Mouse (Mus musculus) T-helper 17 cell (primary cell): ENCODE measurements around the gene Dst.

Source experiments
- in situ Hi-C, 2 experiments: fragments of 300-600 bp; cut with MboI, MseI; formaldehyde crosslinking; loops; 1 replicate in 1 of 2; 2 replicates in 1 of 2; pipeline ENCODE4 v1.15.1; 2025; ENCODE audit warnings: high pct_unique_total_duplicates in 2 of 2

Dst gene

DNA sequence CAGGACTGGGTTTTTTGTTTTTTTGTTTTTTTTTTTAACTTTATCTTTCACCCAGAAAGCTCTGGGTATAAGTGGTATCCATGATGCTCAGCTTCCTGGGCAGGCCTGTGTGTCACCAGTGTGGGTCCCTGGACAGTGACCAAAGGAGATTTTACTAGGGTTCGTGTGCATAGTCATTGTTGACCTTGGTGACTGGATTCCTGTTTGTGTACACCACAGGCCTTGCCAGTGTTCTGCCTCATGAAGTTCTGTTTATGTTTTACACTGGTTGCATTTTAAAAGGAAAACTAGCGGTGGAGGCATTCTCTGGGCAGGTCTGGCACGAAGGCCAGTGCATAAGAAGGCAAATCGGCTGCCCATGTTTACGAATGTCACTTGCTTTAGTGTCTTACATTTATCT is 215.3 kb downstream of the Dst start:
- in situ Hi-C loops = no loop called here

DNA sequence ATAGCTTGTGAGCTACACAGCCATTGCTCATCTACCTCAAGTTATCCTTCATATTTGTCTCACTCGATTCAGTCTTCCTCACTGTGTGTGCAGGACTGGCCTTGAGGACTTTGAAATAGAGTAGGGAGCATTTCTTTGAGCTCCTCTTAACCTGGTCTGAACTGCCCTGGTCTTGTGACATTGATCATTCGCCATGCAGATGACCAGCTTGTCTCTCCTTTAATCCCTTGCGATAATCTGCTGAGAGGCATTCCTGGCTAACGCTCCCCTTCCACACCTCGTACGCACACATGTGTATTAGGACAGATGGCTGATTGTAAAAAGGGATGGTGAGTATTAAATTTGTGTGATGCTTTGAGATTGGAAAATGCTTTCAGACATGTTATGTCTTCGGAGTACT is 216.4 kb downstream of the Dst start:
- in situ Hi-C loops = no loop called here

DNA sequence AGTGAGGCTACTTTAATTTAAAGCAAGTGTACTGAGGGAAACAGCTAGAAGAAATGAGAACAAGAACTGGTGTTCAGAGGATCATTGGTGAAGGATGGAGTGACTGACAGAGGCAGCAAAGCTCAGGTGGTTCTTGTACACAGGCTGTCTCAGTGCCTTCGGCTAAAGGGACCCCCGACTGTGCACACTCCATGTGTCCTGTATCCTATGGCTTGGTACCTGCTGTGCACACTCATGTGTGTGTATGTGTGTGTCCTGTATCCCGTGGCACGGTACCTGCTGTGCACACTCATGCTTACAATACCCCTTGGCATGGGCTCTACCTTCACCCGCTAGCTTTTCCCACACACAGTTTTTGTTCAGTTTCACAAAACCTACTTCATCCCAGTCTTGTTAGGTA is 217.1 kb downstream of the Dst start:
- in situ Hi-C loops = no loop called here

DNA sequence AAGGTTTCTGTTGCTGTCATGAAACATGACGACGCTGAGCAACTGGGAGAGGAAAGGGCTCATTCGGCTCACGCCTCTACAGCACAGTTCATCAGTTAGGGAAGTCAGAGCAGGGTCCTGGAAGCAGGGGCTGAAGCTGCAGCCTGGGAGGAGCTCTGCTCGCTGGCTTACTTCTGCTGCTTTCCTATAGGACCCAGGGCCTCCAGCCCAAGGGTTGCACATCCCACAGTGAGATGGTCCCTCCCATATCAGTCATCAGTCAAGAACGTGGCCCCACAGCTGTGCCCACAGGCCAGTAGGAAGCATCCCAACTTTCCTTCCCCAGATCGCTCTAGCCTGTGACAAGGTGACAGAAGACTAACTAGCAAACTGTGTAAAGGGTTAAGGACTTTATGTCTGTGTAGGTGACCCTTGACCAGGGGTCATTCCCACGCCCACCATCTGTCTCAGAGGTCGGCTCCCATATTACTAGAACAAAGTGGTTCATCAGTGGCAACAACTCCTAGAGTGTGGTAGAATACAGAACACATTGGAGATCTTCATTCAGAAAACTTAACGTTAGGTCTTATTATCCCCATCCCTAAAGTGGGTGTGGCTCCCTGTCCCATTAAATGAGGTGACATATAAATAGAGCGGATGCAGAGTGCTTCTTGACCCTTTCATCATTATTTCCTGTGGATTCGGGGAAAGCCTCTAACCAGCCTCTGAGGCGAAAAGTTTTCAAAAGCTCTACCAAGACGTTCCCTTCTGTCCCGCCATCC is 219.9 kb downstream of the Dst start:
- in situ Hi-C loops = no loop called here

DNA sequence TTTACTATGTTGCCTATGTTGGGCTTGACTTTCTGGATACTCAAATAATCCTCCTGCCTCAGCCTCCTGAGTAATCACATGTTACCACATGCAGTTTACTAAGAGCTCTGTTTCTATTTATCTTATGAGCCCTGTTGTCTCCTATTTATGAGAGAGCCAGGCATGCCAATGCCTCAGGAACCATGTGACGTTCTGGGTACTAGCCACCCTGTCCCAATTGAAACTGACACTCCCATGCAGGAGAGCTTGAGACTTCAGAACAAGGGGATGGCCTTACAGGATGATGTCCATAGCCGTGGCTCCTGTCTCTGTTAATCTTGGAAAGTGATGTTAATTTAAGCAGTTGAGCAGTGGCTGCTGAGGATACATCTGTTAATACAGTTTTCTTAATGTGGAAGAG is 220.8 kb downstream of the Dst start:
- in situ Hi-C loops = no loop called here

DNA sequence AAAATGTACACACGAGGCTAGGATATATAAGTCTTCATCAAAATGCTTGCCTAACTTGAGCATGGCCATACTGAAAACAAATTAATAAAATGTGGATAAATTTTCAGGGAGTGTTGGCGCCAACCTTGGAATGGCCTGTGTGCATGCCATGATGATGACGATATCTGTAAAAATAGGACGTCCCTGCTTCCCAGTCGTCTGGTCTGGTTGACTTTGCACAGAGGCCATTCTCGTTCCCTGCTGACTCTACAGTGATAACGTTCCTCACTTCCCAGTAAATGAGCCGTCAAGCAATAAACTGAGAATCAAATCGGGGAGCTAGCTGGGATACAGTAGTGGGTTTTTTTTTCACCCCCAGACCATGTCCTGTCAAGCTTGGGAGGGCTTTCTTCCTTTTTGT is 221.7 kb downstream of the Dst start:
- in situ Hi-C loops = no loop called here

DNA sequence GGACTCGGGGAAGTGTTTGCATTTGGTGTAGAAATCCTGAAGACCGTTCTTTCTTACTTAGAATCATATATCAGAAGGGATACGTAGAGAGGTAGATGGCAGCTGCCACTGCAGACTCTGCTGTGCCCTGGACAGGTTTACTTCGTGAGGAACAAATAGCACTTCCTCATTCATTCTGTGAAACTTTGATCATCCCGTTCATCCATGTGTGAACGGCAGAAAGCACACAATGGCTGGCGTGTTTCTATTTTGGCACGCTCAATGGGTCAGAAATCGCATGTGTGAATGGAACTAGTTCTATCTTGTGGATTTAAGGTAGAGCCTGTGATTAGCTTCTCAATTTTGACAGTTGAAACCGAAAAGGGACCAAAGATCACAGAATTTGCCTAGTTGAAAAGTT is 222.8 kb downstream of the Dst start:
- in situ Hi-C loops = no loop called here

DNA sequence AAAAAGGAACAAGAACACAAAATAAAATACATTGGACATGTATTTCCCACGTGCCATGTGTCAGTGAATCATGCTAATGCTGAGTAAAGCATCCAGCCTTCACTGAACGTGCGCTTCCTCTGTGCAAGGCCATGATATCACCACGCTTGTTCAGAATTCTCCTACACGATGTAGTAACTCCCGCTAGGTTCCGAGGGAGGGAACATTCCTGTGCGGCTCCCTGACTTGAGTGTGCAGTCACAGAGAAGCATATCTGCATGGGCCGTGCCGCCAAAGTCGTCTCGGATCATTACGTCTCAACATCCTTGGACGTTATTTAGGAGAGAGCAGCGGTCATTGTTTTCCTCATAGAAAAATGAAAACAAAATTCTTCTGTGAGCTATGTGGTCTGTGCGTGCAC is 224.8 kb downstream of the Dst start:
- in situ Hi-C loops = no loop called here

DNA sequence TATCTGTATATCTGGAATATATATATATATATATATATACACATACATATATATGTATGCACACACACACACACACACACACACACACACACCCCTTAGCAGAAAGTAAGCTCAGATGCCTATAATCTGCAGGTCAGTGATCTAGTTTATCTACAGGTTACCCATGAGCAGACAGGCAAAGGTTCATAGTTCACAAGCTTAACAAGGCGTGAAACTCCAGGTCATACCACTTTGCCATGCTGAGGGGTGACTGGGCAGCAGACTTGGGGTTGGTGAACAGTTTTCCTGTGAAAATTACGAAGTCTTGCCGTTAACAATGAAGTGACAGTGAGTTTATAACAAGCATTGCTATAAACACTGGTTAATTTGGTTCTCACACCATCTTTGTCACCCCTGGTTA is 227.5 kb downstream of the Dst start:
- in situ Hi-C loops = no loop called here

DNA sequence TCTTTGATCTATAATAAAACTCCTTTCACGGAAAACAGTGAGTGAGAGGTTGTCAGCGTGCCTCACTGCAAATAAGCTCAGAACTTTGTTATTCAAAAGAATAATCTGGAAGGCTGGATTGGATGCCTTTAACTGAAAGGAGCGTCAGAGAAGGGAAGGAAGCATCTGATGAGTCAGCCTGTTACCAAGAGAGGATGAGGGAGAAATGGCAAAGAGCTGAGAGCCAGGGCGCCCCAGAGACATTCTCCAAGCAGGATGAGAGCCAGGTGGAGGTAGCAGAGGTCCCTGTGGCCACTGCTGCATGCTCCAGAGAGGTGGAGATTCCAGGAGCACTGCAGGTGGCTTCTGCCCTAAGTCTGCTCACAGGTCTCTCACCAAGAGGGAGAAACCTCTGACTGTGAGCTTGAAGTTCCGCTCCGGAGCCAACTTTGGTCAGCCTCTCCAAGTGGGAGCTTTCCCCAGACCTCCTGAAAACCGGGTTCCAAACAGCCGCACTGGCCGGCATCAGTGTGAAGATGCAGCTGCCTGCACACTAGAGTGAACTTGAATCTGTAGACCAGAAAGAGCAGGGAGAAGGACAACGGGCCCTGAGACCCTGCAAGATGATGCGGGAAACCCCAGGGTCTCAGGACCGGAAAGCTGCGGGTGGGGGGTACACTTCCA is 231.3 kb downstream of the Dst start:
- in situ Hi-C loops = no loop called here

DNA sequence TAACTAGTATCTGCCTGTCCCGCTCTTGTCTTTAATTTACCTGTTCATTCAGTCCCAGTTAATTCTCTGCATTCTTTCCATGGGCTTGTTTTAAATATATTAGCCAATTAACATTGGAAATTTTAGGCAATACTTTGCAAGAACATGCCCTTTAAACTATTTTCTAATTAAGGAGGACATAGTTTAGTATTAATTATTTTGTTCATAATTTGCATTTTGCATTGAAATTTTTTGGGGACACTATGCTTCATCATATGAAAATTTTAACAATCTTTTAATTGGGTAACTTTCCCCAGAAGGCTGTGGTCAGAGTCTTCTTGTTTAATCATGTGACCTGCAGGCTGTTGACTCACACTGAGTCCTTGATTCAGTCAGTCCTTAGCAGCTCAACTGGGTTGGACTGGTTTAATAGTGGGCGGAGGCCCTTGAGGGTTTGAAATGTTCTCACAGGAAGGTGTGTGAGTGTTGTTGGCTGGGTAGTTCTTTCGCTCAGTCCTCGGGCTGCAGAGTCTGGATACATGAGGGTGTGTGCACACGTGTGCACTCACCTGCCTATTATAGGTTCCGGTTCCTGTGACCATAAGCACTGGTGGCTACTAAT is 231.9 kb downstream of the Dst start:
- in situ Hi-C loops = no loop called here

DNA sequence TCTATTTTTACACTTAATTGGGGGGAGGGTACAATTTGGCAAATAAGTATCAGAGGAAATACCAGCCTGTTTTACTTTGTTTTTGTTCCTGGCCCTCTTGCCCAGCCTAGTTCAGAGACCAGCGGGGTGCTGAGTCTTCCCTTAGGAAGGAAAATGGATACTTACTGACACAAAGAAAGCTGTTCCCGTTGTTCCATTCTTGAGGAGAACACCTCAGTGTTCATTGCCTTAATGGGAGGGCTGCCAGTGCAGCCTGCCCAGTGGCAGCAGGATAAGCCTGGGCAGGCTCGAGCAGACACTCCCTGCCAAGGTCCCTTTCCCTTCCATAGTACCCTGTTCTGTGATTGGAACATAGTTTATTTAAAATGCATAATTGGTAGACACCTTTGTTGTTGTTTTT is 232.7 kb downstream of the Dst start:
- in situ Hi-C loops = no loop called here

DNA sequence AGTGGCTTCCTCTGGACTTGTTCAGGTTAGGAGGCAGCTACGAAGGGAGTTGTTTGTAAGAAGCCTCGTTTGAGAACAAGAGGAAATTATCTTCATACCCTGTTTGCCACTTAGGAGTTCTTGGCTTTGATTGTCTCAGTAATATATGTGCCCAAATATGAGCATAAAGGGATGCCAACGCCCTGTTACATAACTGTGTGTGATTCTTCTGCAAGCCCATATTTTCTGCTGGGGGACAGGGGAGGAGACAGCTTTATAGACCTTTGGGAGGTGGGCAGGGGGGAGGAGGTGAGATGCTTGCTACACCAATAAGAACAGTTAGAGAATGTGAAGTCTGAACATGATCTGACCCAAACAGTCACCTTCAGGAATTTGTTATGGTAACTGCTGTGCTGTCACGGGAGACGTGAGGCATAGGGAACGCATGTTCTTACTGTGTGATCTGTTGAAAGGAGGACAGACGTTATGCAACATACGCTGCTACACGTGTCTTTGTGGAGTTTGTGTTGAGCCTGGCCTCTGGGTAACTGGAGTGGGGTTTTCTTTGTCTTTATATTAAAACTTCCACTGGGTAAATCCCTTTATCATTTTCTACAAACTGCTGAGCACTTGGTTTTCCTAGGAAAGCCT is 235.0 kb downstream of the Dst start:
- in situ Hi-C loops = no loop called here

DNA sequence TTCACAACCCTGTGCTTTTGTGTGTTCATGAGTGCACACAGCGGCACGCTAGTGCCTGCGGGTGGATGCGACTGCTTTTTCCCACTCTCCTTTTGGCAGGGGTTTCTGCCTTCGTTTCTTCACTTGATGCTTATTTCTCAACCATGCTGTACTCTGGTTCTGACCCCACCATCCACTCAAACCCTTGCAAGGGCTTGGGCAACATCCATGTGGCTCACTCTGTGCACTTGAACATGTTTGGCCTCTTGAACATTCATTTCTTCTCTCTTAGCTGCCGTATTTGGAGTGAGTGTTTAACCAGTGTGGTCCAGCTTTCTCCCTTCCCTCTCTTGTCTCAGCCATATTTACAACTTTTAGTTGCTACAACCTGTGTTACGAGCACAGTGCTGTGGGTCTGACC is 236.8 kb downstream of the Dst start:
- in situ Hi-C loops = no loop called here

DNA sequence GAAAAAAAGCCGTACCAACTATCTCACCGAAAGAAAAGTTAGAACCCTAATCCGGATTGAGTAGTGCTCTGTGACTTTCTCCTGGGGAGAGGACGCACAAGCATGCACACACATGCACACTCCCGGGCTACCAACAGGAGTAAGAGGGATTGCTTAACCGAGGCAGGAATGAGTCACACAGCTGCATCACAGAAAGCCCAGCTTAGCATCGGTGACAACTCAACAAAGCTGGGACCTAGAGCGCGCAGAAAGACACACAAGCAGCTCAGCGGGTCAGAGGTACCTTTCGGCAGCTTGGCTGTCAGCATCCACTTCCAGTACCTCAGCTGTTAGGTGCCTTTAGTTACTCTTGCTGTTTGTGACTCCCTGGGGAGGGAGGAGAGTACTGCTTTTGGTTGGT is 240.0 kb downstream of the Dst start:
- in situ Hi-C loops = no loop called here

DNA sequence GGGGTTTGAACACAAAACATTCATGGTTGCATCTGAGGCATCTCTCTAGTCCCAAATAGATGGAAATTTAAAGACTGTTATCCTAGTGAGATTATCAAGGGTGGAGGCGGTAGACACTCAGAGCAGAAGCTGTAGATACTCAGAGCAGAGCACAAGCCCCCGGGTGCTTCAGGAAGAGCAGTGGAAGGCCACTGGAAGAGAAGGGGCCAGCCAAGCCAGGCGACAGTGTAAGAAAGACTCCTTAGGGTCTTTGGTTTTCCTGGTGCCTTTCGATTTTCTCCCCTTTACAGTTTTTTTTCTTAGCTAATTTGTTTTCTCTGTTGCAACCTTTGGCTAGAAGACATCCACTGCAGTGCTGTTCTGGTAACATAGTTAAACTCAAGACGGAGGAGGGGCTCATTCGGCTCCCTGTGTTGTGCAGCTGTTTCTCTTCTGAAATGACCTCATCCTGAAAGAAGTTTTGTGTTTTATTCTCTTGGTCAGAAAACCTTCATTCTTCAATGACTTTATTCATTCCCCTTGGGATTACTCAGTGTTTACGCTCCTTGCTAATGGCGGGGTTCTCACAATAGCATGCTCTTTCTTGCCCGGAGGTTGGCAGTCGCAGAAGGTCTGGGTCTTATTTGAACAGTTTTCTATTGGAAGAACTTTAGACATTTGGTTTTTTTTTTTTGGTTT is 242.5 kb downstream of the Dst start:
- in situ Hi-C loops = no loop called here

DNA sequence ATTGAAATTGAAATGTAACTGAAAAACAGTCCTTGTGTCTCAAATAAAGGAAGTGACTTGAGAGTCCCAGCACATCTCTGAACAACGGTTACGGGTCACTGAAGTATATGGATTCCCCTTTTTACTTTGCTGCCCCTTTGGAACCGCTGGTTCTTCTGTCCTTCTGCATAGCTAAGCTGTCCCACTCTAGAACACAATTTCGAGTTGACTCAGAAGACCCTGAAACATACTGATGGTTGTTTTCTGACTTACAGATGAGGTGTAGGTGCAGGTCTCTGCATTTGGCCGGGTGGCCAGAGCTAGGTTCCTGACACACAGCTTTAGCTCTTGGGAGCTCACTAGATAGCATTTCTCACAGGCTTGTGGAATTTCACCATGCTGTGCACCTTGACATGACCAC is 244.7 kb downstream of the Dst start:
- in situ Hi-C loops = no loop called here

DNA sequence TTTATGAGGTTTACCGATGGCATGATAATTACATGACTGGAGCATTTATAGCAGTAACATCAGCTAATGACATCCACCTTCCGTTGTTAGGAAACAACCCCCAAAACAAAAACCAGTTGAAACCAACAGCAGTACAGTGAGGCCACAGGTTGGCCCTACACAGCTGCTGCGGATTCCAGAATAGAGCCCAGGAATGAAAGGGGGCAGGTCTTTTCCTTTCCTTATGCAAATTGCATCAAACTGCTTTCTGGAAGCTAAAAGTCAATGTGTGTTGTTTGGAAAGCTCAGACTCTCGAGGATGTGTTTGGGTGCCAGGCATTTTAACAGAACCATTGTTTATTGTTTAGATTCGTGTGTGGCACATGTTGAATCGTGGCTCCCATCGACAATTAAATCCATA is 248.0 kb downstream of the Dst start:
- in situ Hi-C loops = no loop called here

DNA sequence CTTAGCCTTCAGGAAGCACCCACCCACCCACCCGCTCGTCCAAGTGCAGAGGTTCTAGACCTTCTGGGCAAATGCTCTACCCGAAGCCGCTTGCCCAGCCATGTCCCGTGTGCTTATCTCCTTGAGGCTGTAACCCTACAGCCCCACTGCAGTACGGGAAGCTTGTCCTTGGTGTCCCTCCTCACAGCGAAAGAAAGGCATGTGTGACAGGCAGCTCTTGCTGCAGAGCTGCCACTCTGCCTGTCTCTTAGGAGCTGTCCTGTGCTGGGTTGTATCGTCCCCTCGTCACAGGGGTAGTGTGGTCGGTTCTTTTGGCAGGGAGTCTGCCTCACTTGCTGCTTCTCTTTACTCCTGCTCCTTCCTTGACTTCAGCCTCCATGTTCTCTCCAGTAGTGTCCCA is 249.7 kb downstream of the Dst start:
- in situ Hi-C loops = no loop called here

DNA sequence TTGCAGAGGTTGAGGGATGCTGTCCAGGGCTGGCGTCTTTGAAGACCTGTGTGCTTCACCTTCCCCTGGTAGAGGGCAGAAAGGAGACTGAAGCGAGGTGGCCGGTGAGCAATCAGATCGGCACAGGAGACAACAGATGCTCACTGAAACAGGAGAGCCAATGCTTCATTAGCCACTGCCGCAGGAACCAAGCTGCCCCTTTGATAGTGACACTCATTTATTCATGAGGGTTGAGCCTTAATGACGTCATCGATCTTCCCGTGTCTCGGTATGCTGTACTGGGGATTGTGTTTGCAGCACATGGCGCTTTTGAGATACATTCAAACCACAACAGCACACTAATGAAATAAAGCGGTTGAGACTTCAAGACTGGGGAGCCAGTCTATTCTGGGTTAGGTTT is 250.8 kb downstream of the Dst start:
- in situ Hi-C loops = no loop called here

DNA sequence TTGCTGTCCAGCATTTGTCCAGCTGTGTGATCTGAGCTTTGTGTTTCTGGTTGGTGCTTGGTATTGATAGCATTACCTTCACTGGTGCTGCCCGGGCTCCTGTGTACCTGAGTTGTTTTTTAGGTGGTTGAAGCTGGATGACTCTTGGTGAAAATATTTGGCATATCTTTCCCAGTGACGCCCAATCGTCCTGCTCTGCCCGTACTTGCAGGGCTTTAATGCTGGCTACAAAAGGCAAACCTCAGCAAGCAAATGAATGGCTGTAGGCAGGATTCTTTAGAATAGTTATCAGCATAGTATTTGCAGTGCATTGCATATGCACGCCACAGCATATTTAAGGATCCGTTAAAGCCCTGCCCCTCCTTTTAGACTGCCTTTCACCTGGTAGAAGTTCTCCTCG is 251.9 kb downstream of the Dst start:
- in situ Hi-C loops = no loop called here

DNA sequence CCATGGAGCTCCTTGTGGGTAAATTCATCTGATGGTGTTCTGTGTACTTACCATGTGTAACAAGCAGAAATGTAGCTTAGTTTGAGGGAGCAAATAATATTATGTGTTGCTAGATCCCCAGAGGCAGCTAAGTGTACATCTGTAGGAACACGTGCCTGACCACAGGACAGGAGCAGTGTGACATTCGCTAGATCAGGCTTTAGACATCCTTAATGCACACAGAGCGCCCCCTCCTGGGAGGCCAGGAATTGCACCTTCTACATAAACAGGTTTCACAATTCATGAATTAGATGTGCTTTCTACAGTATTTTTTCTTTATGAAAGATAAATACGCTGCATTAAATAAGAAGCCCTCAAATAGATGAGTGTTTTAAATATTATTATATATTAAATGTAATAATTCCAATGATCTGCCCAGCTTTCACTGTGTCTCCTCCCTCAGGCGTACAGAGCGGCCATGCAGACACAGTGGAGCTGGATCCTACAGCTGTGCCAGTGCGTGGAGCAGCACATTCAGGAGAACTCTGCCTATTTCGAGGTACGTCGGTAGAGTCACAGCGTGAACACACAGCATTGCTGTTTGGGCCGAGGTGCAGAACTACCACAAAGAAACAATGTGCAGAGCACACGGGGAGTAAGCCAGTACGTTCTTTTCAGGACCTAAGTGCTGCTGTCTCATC is 256.7 kb downstream of the Dst start:
- in situ Hi-C loops = no loop called here
